Mouse (Mus musculus): Measurements from ENCODE around the gene Hoxc5. TPM values are rescaled to one million over a fixed set of nuclear protein-coding genes. Genes with fewer than 3 reads are reported as not detected.

The Hoxc5 gene
- polyA plus RNA-seq, 1 experiment from 2014 or later, result 0.27 TPM

DNA sequence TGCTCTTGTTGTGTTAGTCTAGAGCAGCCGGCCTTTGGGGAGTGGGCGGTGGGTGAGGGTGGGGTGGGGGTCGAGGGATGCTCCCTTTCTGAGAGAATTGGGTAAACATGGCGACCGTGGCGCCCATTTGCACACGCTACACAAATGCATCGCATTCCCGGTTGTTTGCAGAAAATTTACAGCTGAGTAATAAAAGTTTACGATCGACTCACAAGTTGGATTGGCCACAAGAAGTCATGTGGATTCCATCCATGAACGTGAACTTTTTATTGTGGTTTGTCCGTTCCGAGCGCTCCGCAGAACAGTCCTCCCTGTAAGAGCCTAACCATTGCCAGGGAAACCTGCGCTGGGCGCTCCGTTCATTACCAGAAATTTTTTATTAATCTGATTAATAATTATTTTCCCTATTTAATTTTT, 30.7 kb downstream of the Hoxc5 start, which contains the start of gene Hoxc6:
Gene Hoxc6 (plus strand): TSS at position 319 of the 417 bp plus-strand sequence.
- Histone ChIP-seq H3K9ac (no peak within 1 kb of the TSS), H3K4me2 (peak within 1 kb of the TSS; percentile 63), H3K27ac (no peak within 1 kb of the TSS), H3K27me3 (peaks cover 99% of the 10 kb centered on the region), H3K4me1 (replicated peaks) (peaks cover 9% of the 10 kb centered on the region), H3K9me3 (replicated peaks) (no peaks in the 10 kb centered on the region), H3K4me3 (replicated peaks) (peak within 1 kb of the TSS; percentile 46), H3K36me3 (no peaks in the 10 kb centered on the region)
- no peak for ATAC-seq (ENCODE audit: low read depth)
- no peak for DNase-seq
- 2% methylated on average over 19 of the region's 19 CpGs for WGBS (ENCODE audit: insufficient replicate concordance)

DNA sequence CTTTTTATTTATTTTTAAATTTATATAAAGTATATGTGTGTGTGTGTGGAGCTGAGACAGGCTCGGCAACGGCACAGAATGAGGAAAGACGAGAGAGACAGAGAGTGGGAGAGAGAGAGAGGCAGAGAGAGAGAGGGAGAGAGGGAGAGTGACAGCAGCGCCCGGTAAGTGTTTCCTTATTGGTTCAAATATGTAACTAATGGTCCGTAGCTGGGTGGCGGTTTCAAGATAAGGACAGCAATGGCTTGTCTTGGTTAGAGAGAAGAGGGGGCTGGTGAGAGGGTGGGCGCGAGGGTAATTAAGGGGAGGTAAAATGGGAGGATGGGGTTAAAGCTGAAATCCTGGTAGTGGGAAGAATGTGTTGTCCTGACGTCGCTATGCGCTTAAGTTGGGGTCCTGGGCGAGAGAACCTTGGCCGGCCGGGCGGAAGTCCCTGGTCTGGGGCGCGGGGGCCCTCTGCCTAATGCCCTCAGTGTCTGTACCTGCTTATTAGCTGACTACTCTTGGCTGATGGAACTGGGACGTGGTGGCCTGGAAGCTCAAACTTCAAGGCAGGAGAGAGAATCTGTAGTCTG, 31.5 kb downstream of the Hoxc5 start:
- H3K27ac ChIP-seq, result no peak overlapping the region
- ATAC-seq (ENCODE audit: low read depth) (no peak), DNase-seq (no peak)
- 1% methylated on average over 19 of the region's 19 CpGs for WGBS (ENCODE audit: insufficient replicate concordance)
- H3K36me3 ChIP-seq, result no peaks in the 10 kb centered on the region
- H3K9me3 ChIP-seq (replicated peaks), result no peaks in the 10 kb centered on the region
- H3K4me1 ChIP-seq (replicated peaks), result peaks cover 9% of the 10 kb centered on the region
- H3K4me2 ChIP-seq, result peak overlapping the region; percentile 63
- peak overlapping the region; percentile 46 for H3K4me3 ChIP-seq (replicated peaks)
- no peak overlapping the region for H3K9ac ChIP-seq
- H3K27me3 ChIP-seq, result peaks cover 100% of the 10 kb centered on the region

DNA sequence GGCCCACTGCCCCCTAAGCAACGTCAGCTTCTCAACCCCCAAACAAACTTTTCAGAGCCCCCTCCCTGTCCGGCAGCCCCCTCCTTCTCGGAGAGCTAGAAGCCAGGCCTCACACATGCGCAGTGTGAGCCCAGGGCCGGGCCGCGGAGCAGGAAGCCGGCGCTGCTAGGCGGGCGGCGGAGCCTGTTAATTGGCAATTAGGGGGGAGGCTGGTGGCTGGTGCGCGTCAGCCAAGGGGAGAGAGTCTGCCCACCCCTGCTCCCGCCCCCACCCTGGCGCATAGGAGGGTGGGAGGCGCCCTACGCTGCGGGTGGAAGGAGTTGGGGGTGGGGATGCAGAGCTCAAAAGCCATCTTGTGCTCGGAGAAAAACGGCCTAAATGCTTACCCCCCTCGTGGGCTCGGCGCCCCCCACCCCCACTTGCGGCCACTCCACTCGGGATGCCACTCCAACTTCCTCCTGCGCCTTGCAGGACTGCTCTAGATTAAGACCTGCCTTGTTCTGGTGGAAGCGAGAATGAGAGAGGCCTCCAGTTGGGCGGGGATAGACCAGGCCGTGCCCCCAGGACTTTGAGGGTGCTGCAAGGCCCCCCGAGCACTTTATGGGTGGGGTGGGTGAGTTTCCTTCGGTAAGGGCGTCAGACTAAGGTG, 32.1 kb downstream of the Hoxc5 start:
- Histone ChIP-seq H3K27ac (no peak overlapping the region), H3K4me1 (replicated peaks) (peaks cover 9% of the 10 kb centered on the region), H3K4me3 (replicated peaks) (peak overlapping the region; percentile 46), H3K36me3 (no peaks in the 10 kb centered on the region), H3K27me3 (peaks cover 100% of the 10 kb centered on the region), H3K9ac (no peak overlapping the region; the same call in 1 of the 2 replicates), H3K4me2 (peak overlapping the region; percentile 63), H3K9me3 (replicated peaks) (no peaks in the 10 kb centered on the region)
- DNase-seq (peak; percentile 9), ATAC-seq (ENCODE audit: low read depth) (peak; percentile 65)
- whole genome bisulfite sequencing (ENCODE audit: insufficient replicate concordance), result 2% methylated on average over 33 of the region's 33 CpGs

DNA sequence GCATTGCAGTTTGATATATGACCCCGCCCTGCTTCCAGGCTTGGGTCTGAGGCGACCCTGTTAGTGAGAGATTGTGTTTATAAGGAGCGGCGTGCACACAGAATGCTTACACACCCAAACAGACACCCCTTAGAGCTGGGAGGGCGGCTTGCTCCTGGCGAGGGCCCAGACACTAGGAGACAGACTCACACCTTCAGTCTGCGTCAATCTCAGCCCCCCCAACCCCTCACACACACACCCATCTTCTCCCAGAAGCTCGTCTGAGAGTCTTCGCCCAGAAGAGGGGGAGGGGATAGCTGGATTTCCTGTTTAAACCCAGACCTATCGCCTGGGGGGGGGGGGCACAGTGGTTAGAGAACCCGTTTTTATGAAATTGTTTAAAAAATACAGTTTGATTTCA, 32.7 kb downstream of the Hoxc5 start:
- H3K27ac ChIP-seq, result no peak overlapping the region
- H3K4me3 ChIP-seq (replicated peaks), result no peak overlapping the region
- peaks cover 9% of the 10 kb centered on the region for H3K4me1 ChIP-seq (replicated peaks)
- no peak overlapping the region for H3K9ac ChIP-seq
- DNase-seq (no peak), ATAC-seq (ENCODE audit: low read depth) (no peak)
- 7% methylated on average over 11 of the region's 11 CpGs for WGBS (ENCODE audit: insufficient replicate concordance)
- no peaks in the 10 kb centered on the region for H3K9me3 ChIP-seq (replicated peaks)
- peak overlapping the region; percentile 63 for H3K4me2 ChIP-seq
- peaks cover 100% of the 10 kb centered on the region for H3K27me3 ChIP-seq
- no peaks in the 10 kb centered on the region for H3K36me3 ChIP-seq

DNA sequence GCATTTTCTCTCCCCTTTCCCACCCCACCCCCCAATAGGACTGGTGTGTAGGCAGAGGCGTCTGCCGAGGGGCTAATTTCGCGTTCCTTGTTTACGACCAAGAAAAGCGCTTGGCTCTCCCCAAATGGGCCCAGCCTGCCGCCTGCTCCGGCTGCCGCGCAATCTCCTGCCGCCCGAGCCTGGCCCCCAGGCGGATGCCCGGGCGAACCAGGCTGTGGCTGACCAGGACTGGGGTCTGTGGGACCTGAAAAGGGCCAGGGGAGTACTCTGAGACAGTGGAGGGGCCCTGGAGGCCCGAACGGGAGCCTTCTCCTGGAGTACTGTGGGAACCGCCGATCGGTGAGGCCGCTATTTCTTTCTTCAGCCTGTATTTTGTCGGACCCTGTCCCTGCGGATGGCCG, 33.3 kb downstream of the Hoxc5 start:
- WGBS (ENCODE audit: insufficient replicate concordance), result 5% methylated on average over 24 of the region's 24 CpGs
- H3K27ac ChIP-seq, result no peak overlapping the region
- no peaks in the 10 kb centered on the region for H3K36me3 ChIP-seq
- H3K4me3 ChIP-seq (replicated peaks), result 0 out of 2 replicates have a peak overlapping the region, but pooled peaks have one; percentile 7
- peaks cover 9% of the 10 kb centered on the region for H3K4me1 ChIP-seq (replicated peaks)
- peaks cover 100% of the 10 kb centered on the region for H3K27me3 ChIP-seq
- H3K4me2 ChIP-seq, result peak overlapping the region; percentile 17; the same call in 1 of the 2 replicates
- ATAC-seq (ENCODE audit: low read depth) (no peak), DNase-seq (no peak)
- H3K9ac ChIP-seq, result no peak overlapping the region
- no peaks in the 10 kb centered on the region for H3K9me3 ChIP-seq (replicated peaks)

DNA sequence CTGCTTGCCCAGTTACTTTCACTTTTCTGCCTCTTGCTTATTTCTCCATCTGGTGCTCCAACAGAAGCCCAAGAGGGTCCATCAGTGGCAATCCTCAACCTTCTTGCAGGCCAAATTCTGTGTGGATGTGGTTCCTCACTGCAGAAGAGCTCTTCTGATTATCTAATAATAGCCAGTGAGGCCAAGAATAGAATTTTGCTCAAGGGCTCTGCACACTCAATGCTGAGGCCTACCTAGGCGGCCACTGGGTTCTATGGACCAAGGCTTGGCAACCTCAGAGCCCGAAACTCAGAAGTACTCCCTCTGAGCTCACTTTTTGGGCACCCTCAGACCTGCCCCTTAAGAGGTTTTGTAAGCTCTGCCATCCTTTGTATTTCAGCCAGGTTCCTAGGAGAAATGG, 34.1 kb downstream of the Hoxc5 start:
- Histone ChIP-seq H3K9ac (no peak overlapping the region), H3K4me2 (no peak overlapping the region), H3K36me3 (no peaks in the 10 kb centered on the region), H3K9me3 (replicated peaks) (no peaks in the 10 kb centered on the region), H3K27ac (no peak overlapping the region), H3K4me3 (replicated peaks) (no peak overlapping the region), H3K4me1 (replicated peaks) (peaks cover 9% of the 10 kb centered on the region), H3K27me3 (peaks cover 100% of the 10 kb centered on the region)
- ATAC-seq (ENCODE audit: low read depth) (no peak), DNase-seq (no peak)
- 40% methylated on average over 2 of the region's 2 CpGs for WGBS (ENCODE audit: insufficient replicate concordance)

DNA sequence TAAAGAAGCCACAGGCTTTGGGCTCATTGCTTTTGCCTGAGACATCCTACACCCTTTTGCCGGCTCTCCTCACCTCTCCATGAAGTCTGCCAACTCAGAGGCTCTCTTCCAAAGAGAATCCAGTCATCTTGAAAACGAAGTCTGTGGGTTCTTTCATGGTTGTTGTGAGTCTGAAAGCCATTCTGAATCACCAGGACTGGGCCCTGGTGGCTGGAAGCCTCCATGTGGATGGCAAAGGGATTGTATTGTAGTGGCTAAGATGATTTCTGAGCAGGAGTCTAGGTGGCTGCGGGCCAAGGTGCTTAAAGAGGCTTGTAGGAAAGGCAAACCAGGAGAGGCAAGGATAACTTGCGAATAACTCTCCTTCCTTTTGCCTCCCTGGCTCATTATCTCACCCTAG, 34.9 kb downstream of the Hoxc5 start:
- Histone ChIP-seq H3K27ac (no peak overlapping the region), H3K4me3 (replicated peaks) (no peak overlapping the region), H3K27me3 (peaks cover 100% of the 10 kb centered on the region), H3K9me3 (replicated peaks) (no peaks in the 10 kb centered on the region), H3K9ac (no peak overlapping the region), H3K36me3 (no peaks in the 10 kb centered on the region), H3K4me2 (no peak overlapping the region), H3K4me1 (replicated peaks) (peaks cover 9% of the 10 kb centered on the region)
- WGBS (ENCODE audit: insufficient replicate concordance), result 24% methylated on average over 4 of the region's 4 CpGs
- DNase-seq, result no peak
- no peak for ATAC-seq (ENCODE audit: low read depth)

DNA sequence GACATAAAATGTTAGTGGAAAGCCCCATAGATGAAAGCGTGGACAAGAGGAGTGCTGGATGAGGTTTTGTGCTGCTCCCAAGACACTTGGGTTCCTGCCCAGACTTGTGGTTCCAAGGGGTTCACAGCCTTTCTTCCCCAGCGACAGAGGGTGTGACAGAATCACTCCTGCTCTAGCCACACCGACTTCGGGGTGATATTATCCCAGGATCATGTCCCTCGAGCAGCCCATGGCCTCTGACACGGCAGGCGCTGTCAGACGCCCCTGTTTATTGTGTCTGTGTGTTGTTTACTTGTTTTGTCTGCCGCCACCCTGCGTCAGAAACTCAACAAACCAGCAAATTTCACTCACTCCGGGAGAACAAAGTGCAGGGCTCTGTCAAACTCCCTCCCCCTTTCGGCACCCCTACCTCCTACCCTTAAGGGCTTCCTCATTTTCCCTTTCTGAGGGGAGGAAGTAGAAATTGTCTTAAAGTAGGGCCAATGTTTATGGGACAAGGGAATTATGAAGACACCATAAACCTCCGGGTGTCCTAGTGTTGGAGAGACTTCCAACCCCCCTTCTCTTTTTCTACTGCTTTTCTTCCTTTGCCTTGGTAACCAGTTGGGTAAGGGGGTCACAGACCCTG, 35.7 kb downstream of the Hoxc5 start:
- ATAC-seq (ENCODE audit: low read depth), result no peak
- no peak for DNase-seq
- peaks cover 100% of the 10 kb centered on the region for H3K27me3 ChIP-seq
- no peak overlapping the region for H3K4me2 ChIP-seq
- no peak overlapping the region for H3K9ac ChIP-seq
- H3K9me3 ChIP-seq (replicated peaks), result no peaks in the 10 kb centered on the region
- H3K36me3 ChIP-seq, result no peaks in the 10 kb centered on the region
- WGBS (ENCODE audit: insufficient replicate concordance), result 10% methylated on average over 13 of the region's 13 CpGs
- H3K4me1 ChIP-seq (replicated peaks), result peaks cover 9% of the 10 kb centered on the region
- no peak overlapping the region for H3K4me3 ChIP-seq (replicated peaks)
- no peak overlapping the region for H3K27ac ChIP-seq

DNA sequence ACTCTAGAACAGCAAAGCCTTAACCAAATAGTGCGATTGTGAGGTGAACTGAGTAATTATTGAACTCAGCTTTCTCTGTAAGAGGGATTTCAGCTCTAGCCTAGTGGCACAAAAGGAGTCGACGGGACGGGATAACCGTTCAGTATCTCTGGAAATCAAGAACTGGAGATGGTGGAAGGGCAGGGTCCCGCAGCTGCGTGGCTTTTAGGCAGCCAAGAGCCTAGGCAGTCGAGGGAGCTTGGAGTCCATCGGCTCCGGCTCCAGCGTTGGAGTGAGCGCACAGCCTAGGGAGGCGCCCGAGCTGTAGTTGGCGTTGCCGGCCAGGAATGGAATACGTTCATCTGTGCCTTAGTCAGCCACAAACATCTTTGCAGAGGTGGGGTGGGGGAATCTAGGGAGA, 38.1 kb downstream of the Hoxc5 start:
- DNase-seq (no peak), ATAC-seq (ENCODE audit: low read depth) (no peak)
- Histone ChIP-seq H3K9me3 (replicated peaks) (no peaks in the 10 kb centered on the region), H3K4me1 (replicated peaks) (no peaks in the 10 kb centered on the region), H3K4me3 (replicated peaks) (no peak overlapping the region), H3K27me3 (peaks cover 100% of the 10 kb centered on the region), H3K36me3 (no peaks in the 10 kb centered on the region), H3K9ac (no peak overlapping the region), H3K27ac (no peak overlapping the region), H3K4me2 (no peak overlapping the region)
- WGBS (ENCODE audit: insufficient replicate concordance), result 4% methylated on average over 17 of the region's 17 CpGs

DNA sequence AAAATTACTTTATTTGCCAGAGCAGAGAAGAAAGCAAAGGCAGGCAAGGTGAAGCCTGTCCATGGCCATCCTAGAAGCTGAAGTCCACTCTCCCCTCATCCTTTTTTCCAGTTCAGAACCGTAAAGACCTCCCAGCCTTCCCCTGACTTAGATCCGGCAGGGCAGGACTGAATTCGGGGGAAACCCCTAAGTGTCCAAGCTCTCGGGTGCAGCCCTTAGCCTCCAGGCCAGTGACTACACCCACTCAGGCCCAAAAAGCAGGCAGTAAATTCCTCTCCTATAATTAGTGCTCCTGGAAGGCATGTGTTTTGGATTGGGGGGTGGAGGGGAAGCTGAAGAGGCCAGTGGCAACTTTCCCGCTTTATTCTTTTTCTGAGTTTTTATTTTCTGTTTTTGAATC, 38.6 kb downstream of the Hoxc5 start:
- no peaks in the 10 kb centered on the region for H3K36me3 ChIP-seq
- ATAC-seq (ENCODE audit: low read depth) (no peak), DNase-seq (no peak)
- peaks cover 100% of the 10 kb centered on the region for H3K27me3 ChIP-seq
- H3K4me3 ChIP-seq (replicated peaks), result no peak overlapping the region
- H3K9ac ChIP-seq, result no peak overlapping the region
- 16% methylated on average over 5 of the region's 5 CpGs for WGBS (ENCODE audit: insufficient replicate concordance)
- H3K4me2 ChIP-seq, result no peak overlapping the region
- H3K9me3 ChIP-seq (replicated peaks), result no peaks in the 10 kb centered on the region
- H3K4me1 ChIP-seq (replicated peaks), result no peaks in the 10 kb centered on the region
- no peak overlapping the region for H3K27ac ChIP-seq

DNA sequence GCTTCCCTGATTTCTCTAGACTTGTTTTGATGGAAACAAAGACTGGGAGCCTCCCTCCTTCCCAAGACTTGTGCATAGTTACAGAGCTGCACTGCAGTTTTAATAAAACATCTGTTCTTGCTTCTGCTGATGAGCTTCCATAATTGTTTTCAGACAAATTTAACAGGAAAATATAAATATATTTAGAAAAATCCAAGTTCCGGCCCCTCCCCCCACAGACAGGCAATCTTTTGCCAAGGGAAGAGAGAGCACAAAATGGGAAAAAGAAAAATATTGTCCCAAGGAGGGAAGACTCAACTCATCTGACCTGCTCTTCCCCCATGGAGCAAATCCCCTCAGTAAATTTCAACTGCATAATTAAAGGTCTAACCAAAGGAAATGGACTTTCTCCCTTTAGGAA, 39.1 kb downstream of the Hoxc5 start:
- Histone ChIP-seq H3K4me2 (no peak overlapping the region), H3K9me3 (replicated peaks) (no peaks in the 10 kb centered on the region)
- no peak for DNase-seq

More for the DNA sequence above, 39.1 kb downstream of the Hoxc5 start:
- Histone ChIP-seq H3K27ac (no peak overlapping the region), H3K4me1 (replicated peaks) (no peaks in the 10 kb centered on the region), H3K36me3 (no peaks in the 10 kb centered on the region), H3K9ac (no peak overlapping the region), H3K27me3 (peaks cover 100% of the 10 kb centered on the region), H3K4me3 (replicated peaks) (no peak overlapping the region)
- ATAC-seq (ENCODE audit: low read depth), result no peak
- WGBS (ENCODE audit: insufficient replicate concordance), result 34% methylated on average over 1 of the region's 1 CpGs
